Mouse (Mus musculus) heart, postnatal 0 days (tissue): Measurements from ENCODE around the gene H2-Q10.

Experiments
- CTCF ChIP-seq: IDR thresholded peaks from 2 replicates; pipeline ENCODE4 v1.5.1; 2016; ENCODE audit warnings: antibody characterized with exemption, control low read depth, low read depth
- EP300 ChIP-seq: IDR thresholded peaks from 2 replicates; pipeline ENCODE4 v1.6.1; 2016; ENCODE audit warnings: antibody characterized with exemption, low read depth

GRCm38 (mm10) chr17:35507556-35508260 is 37.8 kb downstream of the H2-Q10 start:
- no peak for TF ChIP-seq CTCF
- TF ChIP-seq EP300: no peak
